Mouse (Mus musculus) limb, embryonic 14.5 days (tissue): ENCODE results near the gene Gm30191. TPM values are rescaled to one million over a fixed set of nuclear protein-coding genes. Genes with fewer than 3 reads are reported as not detected.

Experiments
- ATAC-seq: fragments of 200-750 bp; cut with Nextera tagmentation; 2 replicates; pipeline ENCODE4 v1.8.0; 2017; ENCODE audit warnings: low read depth, moderate number of reproducible peaks, moderate TSS enrichment; ENCODE audit not compliant: low FRiP score
- DNase-seq: peaks from one replicate; pipeline ENCODE4 v3.0.0-alpha.2; 2015; ENCODE audit warnings: low spot score
- H3K27ac ChIP-seq: fragments of 300-500 bp; sonication (generic); replicated peaks from 2 replicates; pipeline ENCODE4 v1.5.1; 2014; ENCODE audit warnings: low read depth, mild to moderate bottlenecking, low read length, moderate library complexity, mixed read lengths
- H3K27me3 ChIP-seq: fragments of 300-500 bp; sonication (generic); 2 replicates; pipeline ENCODE4 v1.6.1; 2014; ENCODE audit warnings: low read length, mixed read lengths; ENCODE audit not compliant: control insufficient read depth, insufficient read depth
- H3K36me3 ChIP-seq: fragments of 300-500 bp; sonication (generic); 2 replicates; pipeline ENCODE4 v1.6.1; 2014; ENCODE audit warnings: mild to moderate bottlenecking, low read length, moderate library complexity, mixed read lengths; ENCODE audit not compliant: control insufficient read depth, insufficient read depth
- H3K4me1 ChIP-seq: fragments of 300-500 bp; sonication (generic); 2 replicates; pipeline ENCODE4 v1.6.1; 2014; ENCODE audit warnings: antibody characterized with exemption, low read length, mixed read lengths; ENCODE audit not compliant: control insufficient read depth, insufficient read depth
- H3K4me2 ChIP-seq: fragments of 300-500 bp; sonication (generic); replicated peaks from 2 replicates; pipeline ENCODE4 v1.6.1; 2014; ENCODE audit warnings: low read depth, mild to moderate bottlenecking, low read length, moderate library complexity; ENCODE audit not compliant: severe bottlenecking
- H3K4me3 ChIP-seq: fragments of 300-500 bp; sonication (generic); replicated peaks from 2 replicates; pipeline ENCODE4 v1.5.1; 2014; ENCODE audit warnings: low read length
- H3K9ac ChIP-seq: fragments of 300-500 bp; sonication (generic); 2 replicates; pipeline ENCODE4 v1.6.1; 2014; ENCODE audit warnings: mild to moderate bottlenecking, low read depth, low read length, moderate library complexity; ENCODE audit not compliant: severe bottlenecking
- H3K9me3 ChIP-seq: fragments of 300-500 bp; sonication (generic); 2 replicates; pipeline ENCODE4 v1.6.1; 2016; ENCODE audit warnings: low read length; ENCODE audit not compliant: control insufficient read depth
- POLR2A ChIP-seq: fragments of 200-500 bp; IDR thresholded peaks from 2 replicates; pipeline ENCODE4 v1.8.0; 2012; ENCODE audit warnings: inconsistent platforms, mild to moderate bottlenecking, moderate library complexity, borderline replicate concordance; ENCODE audit not compliant: insufficient read depth, insufficient read length; ENCODE audit errors: extremely low read depth
- WGBS: fragments of 180-500 bp; shearing (Covaris S2); extraction: QIAGEN DNeasy Blood & Tissue Kit; methylation state at CpG from one replicate; pipeline ENCODE4 v1.1.7; 2014; 5-methylcytosine and 5-hydroxymethylcytosine counted together
- polyA plus RNA-seq, 2 experiments: library from polyadenylated mRNA; depleted of rRNA in 1 of 2; stranded (reverse) in 1 of 2; unstranded in 1 of 2; fragments of >200 nt; fragmentation: Nextera tagmentation in 1 of 2; extraction: Ambion mirVana in 1 of 2; gene quantifications; 2 replicates each; pipeline versions ENCODE4 v1.2.1 to v1.2.3; 2012 to 2014

Gm30191 gene
- polyA plus RNA-seq, 2 experiments, result not detected

GRCm38 (mm10) chr4:134249651-134250050 lies 2.9 kb downstream of the Gm30191 start:
- 1% methylated on average over 30 of the region's 30 CpGs for WGBS
- no peaks in the 10 kb centered on the region for H3K9me3 ChIP-seq
- peak overlapping the region; percentile 53 for H3K4me3 ChIP-seq
- H3K4me2 ChIP-seq, result peak overlapping the region; percentile 71
- DNase-seq (peak; percentile 71), ATAC-seq (peak; percentile 66)
- TF ChIP-seq POLR2A, result no peak
- peak overlapping the region; percentile 34 for H3K9ac ChIP-seq
- no peaks in the 10 kb centered on the region for H3K36me3 ChIP-seq
- peaks cover 58% of the 10 kb centered on the region for H3K27me3 ChIP-seq
- H3K4me1 ChIP-seq, result peaks cover 32% of the 10 kb centered on the region
- no peak overlapping the region for H3K27ac ChIP-seq

GRCm38 (mm10) chr4:134250116-134250929 lies 3.6 kb downstream of the Gm30191 start:
- peaks cover 29% of the 10 kb centered on the region for H3K4me1 ChIP-seq

GRCm38 (mm10) chr4:134250930-134251240 lies 4.2 kb downstream of the Gm30191 start:
- peaks cover 58% of the 10 kb centered on the region for H3K27me3 ChIP-seq
- DNase-seq (no peak), ATAC-seq (no peak)
- H3K9ac ChIP-seq, result peak overlapping the region; percentile 57
- H3K4me2 ChIP-seq, result peak overlapping the region; percentile 99
- 16% methylated on average over 10 of the region's 10 CpGs for WGBS
- H3K27ac ChIP-seq, result no peak overlapping the region
- no peaks in the 10 kb centered on the region for H3K9me3 ChIP-seq
- peaks cover 26% of the 10 kb centered on the region for H3K4me1 ChIP-seq
- no peaks in the 10 kb centered on the region for H3K36me3 ChIP-seq
- no peak for TF ChIP-seq POLR2A
- H3K4me3 ChIP-seq, result peak overlapping the region; percentile 53

More at GRCm38 (mm10) chr4:134250116-134250929, 3.6 kb downstream of the Gm30191 start:
- no peak for TF ChIP-seq POLR2A
- Histone ChIP-seq H3K4me2 (peak overlapping the region; percentile 99), H3K27me3 (peaks cover 58% of the 10 kb centered on the region), H3K9ac (0 out of 2 replicates have a peak overlapping the region, but pooled peaks have one; percentile 34), H3K9me3 (no peaks in the 10 kb centered on the region), H3K4me3 (peak overlapping the region; percentile 53), H3K36me3 (no peaks in the 10 kb centered on the region), H3K27ac (no peak overlapping the region)
- ATAC-seq, result no peak
- DNase-seq, result no peak
- WGBS, result 12% methylated on average over 27 of the region's 27 CpGs

- WGBS, result under 1% methylated on average over 89 of the region's 91 CpGs
- ATAC-seq (0 out of 2 replicates have a peak, but pooled peaks have one; percentile 4), DNase-seq (no peak)
- Histone ChIP-seq H3K4me1 (peaks cover 32% of the 10 kb centered on the region), H3K9ac (peak overlapping the region; percentile 57), H3K4me3 (peak overlapping the region; percentile 53), H3K27ac (no peak overlapping the region), H3K27me3 (peaks cover 58% of the 10 kb centered on the region), H3K36me3 (no peaks in the 10 kb centered on the region), H3K4me2 (peak overlapping the region; percentile 99), H3K9me3 (no peaks in the 10 kb centered on the region)
- no peak for TF ChIP-seq POLR2A
These were observed 4.8 kb downstream of the Gm30191 start for GRCm38 (mm10) chr4:134251241-134252130.
